Mouse (Mus musculus) lung, adult 2 months (tissue): ENCODE measurements around the gene Mgat5b. TPM values are rescaled to one million over a fixed set of nuclear protein-coding genes. Genes with fewer than 3 reads are reported as not detected.
A peak's percentile ranks its signal among the peaks of the same experiment; 100 is the strongest.
"Not testable (repeated sequence)": the region's sequence is repeated elsewhere in the genome, so short reads cannot be mapped to it uniquely, and the experiment has no call there.

Experiments used
- DNase-seq: peaks from one replicate; pipeline ENCODE4 v3.0.0; 2022
- H3K4me1 ChIP-seq: fragments of 200-500 bp; 2 replicates; pipeline ENCODE4 v1.6.1; 2011; ENCODE audit warnings: low read length; ENCODE audit not compliant: control insufficient read depth, insufficient read depth
- H3K4me3 ChIP-seq: fragments of 200-500 bp; replicated peaks from 2 replicates; pipeline ENCODE3; 2011; ENCODE audit warnings: low read depth, mild to moderate bottlenecking, control low read depth, low read length; ENCODE audit errors: extremely low read depth
- CTCF ChIP-seq: fragments of 200-500 bp; IDR thresholded peaks from 2 replicates; pipeline ENCODE4 v1.5.1; 2011; ENCODE audit warnings: mild to moderate bottlenecking, low read length, control low read depth; ENCODE audit not compliant: insufficient read depth
- POLR2A ChIP-seq: fragments of 200-500 bp; IDR thresholded peaks from 2 replicates; pipeline ENCODE4 v1.6.1; 2011; ENCODE audit warnings: low read depth, mild to moderate bottlenecking, control low read depth, low read length, borderline replicate concordance; ENCODE audit errors: extremely low read depth
- WGBS: fragments of 180-500 bp; shearing (Covaris S2); methylation state at CpG from one replicate; pipeline ENCODE4 v1.1.7; 2018; 5-methylcytosine and 5-hydroxymethylcytosine counted together
- polyA plus RNA-seq: library from polyadenylated mRNA; depleted of rRNA; stranded (reverse); fragments of >200 nt; gene quantifications from 2 replicates; pipeline ENCODE4 v1.2.3, GENCODE M21; 2012

Gene Mgat5b
- polyA plus RNA-seq, 1 experiment, result 0.13 TPM

GRCm38 (mm10) chr11:116885275-116886151 lies 33.1 kb upstream of the Mgat5b start:
- no peaks in the 10 kb centered on the region for H3K4me1 ChIP-seq
- peak overlapping the region; percentile 58 for H3K4me3 ChIP-seq
- peak; percentile 72 for DNase-seq
- TF ChIP-seq POLR2A, result no peak
- TF ChIP-seq CTCF, result peak; percentile 90
- WGBS, result 5% methylated on average over 26 of the region's 28 CpGs

GRCm38 (mm10) chr11:116887136-116887535 lies 31.5 kb upstream of the Mgat5b start:
- DNase-seq, result no peak
- WGBS, result 66% methylated on average over 5 of the region's 5 CpGs
- Histone ChIP-seq H3K4me1 (no peaks in the 10 kb centered on the region), H3K4me3 (no peak overlapping the region)
- TF ChIP-seq CTCF (no peak), POLR2A (no peak)

GRCm38 (mm10) chr11:116893532-116894442 lies 24.9 kb upstream of the Mgat5b start:
- Histone ChIP-seq H3K4me1 (no peaks in the 10 kb centered on the region), H3K4me3 (no peak overlapping the region)
- WGBS, result 48% methylated on average over 19 of the region's 19 CpGs
- no peak for DNase-seq
- TF ChIP-seq CTCF (no peak), POLR2A (no peak)

- no peak for TF ChIP-seq CTCF
- no peak for TF ChIP-seq POLR2A
- H3K4me1 ChIP-seq, result no peaks in the 10 kb centered on the region
- no peak for DNase-seq
- H3K4me3 ChIP-seq, result no peak overlapping the region
- WGBS, result 72% methylated on average over 3 of the region's 3 CpGs
Measured at GRCm38 (mm10) chr11:116895402-116895801, 23.3 kb upstream of the Mgat5b start.

- no peak overlapping the region for H3K4me3 ChIP-seq
- TF ChIP-seq CTCF (no peak), POLR2A (no peak)
- WGBS, result 88% methylated on average over 12 of the region's 12 CpGs
- no peak for DNase-seq
- no peaks in the 10 kb centered on the region for H3K4me1 ChIP-seq
Measured at GRCm38 (mm10) chr11:116899247-116899646, 19.4 kb upstream of the Mgat5b start.

GRCm38 (mm10) chr11:116902588-116902987 lies 16.1 kb upstream of the Mgat5b start:
- WGBS, result 85% methylated on average over 10 of the region's 10 CpGs
- H3K4me3 ChIP-seq, DNase-seq, H3K4me1 ChIP-seq: not testable (repeated sequence)

GRCm38 (mm10) chr11:116905741-116906456 lies 12.8 kb upstream of the Mgat5b start:
- H3K4me3 ChIP-seq, result no peak overlapping the region
- no peaks in the 10 kb centered on the region for H3K4me1 ChIP-seq
- TF ChIP-seq CTCF (no peak), POLR2A (no peak)
- no peak for DNase-seq
- 7% methylated on average over 23 of the region's 23 CpGs for WGBS

- no peak for DNase-seq
- TF ChIP-seq POLR2A (no peak), CTCF (no peak)
- Histone ChIP-seq H3K4me1 (no peaks in the 10 kb centered on the region), H3K4me3 (no peak overlapping the region)
- WGBS, result 53% methylated on average over 16 of the region's 16 CpGs
Measured at GRCm38 (mm10) chr11:116913573-116913972, 5.1 kb upstream of the Mgat5b start.

GRCm38 (mm10) chr11:116914267-116914885 lies 4.3 kb upstream of the Mgat5b start:
- Histone ChIP-seq H3K4me3 (no peak overlapping the region), H3K4me1 (no peaks in the 10 kb centered on the region)
- 73% methylated on average over 5 of the region's 5 CpGs for WGBS
- TF ChIP-seq POLR2A (no peak), CTCF (no peak)
- DNase-seq, result no peak

- DNase-seq, result no peak
- no peak overlapping the region for H3K4me3 ChIP-seq
- no peaks in the 10 kb centered on the region for H3K4me1 ChIP-seq
- WGBS, result 76% methylated on average over 3 of the region's 3 CpGs
- TF ChIP-seq CTCF, result no peak
- TF ChIP-seq POLR2A, result no peak
Measured at GRCm38 (mm10) chr11:116915241-116915640, 3.4 kb upstream of the Mgat5b start.
